Mouse (Mus musculus) hindbrain, embryonic 16.5 days (tissue): ENCODE data around the gene Gsto1. TPM values are rescaled to one million over a fixed set of nuclear protein-coding genes. Genes with fewer than 3 reads are reported as not detected.

Experiments
- ATAC-seq: fragments of 200-750 bp; cut with Nextera tagmentation; 2 replicates; pipeline ENCODE4 v1.8.0; 2017; ENCODE audit warnings: moderate TSS enrichment, moderate library complexity
- H3K27ac ChIP-seq: fragments of 300-500 bp; sonication (generic); 2 replicates; pipeline ENCODE4 v1.5.1; 2014; ENCODE audit warnings: low read depth, mild to moderate bottlenecking, control low read depth, low read length, moderate library complexity
- H3K27me3 ChIP-seq: fragments of 300-500 bp; sonication (generic); replicated peaks from 2 replicates; pipeline ENCODE4 v1.6.1; 2014; ENCODE audit warnings: low read length; ENCODE audit not compliant: control insufficient read depth, insufficient read depth
- H3K36me3 ChIP-seq: fragments of 300-500 bp; sonication (generic); 2 replicates; pipeline ENCODE4 v1.6.1; 2014; ENCODE audit warnings: mild to moderate bottlenecking, low read length, moderate library complexity, mixed read lengths; ENCODE audit not compliant: control insufficient read depth, insufficient read depth
- H3K4me1 ChIP-seq: fragments of 300-500 bp; sonication (generic); 2 replicates; pipeline ENCODE4 v1.6.1; 2014; ENCODE audit warnings: low read depth, low read length; ENCODE audit not compliant: control insufficient read depth, insufficient read depth
- H3K4me2 ChIP-seq: fragments of 300-500 bp; sonication (generic); 2 replicates; pipeline ENCODE4 v1.6.1; 2014; ENCODE audit warnings: mild to moderate bottlenecking, low read length, control low read depth, moderate library complexity
- H3K4me3 ChIP-seq: fragments of 300-500 bp; sonication (generic); 2 replicates; pipeline ENCODE4 v1.5.1; 2014; ENCODE audit warnings: mild to moderate bottlenecking, low read length, control low read depth, moderate library complexity
- H3K9ac ChIP-seq: fragments of 300-500 bp; sonication (generic); 2 replicates; pipeline ENCODE4 v1.6.1; 2014; ENCODE audit warnings: low read depth, mild to moderate bottlenecking, control low read depth, low read length, moderate library complexity
- H3K9me3 ChIP-seq: fragments of 300-500 bp; sonication (generic); 2 replicates; pipeline ENCODE4 v1.6.1; 2014; ENCODE audit warnings: mild to moderate bottlenecking, low read length, moderate library complexity; ENCODE audit not compliant: control insufficient read depth
- WGBS: fragments of 180-500 bp; shearing (Covaris S2); extraction: QIAGEN DNeasy Blood & Tissue Kit; methylation state at CpG from one replicate; pipeline ENCODE4 v1.1.7; 2014; 5-methylcytosine and 5-hydroxymethylcytosine counted together
- polyA plus RNA-seq: library from polyadenylated mRNA; unstranded; fragments of >200 nt; fragmentation: Nextera tagmentation; extraction: Ambion mirVana; gene quantifications from 2 replicates; pipeline ENCODE4 v1.2.1, GENCODE M21; 2015

Gsto1 gene
- polyA plus RNA-seq, 1 experiment from 2014 or later = 148 TPM

DNA sequence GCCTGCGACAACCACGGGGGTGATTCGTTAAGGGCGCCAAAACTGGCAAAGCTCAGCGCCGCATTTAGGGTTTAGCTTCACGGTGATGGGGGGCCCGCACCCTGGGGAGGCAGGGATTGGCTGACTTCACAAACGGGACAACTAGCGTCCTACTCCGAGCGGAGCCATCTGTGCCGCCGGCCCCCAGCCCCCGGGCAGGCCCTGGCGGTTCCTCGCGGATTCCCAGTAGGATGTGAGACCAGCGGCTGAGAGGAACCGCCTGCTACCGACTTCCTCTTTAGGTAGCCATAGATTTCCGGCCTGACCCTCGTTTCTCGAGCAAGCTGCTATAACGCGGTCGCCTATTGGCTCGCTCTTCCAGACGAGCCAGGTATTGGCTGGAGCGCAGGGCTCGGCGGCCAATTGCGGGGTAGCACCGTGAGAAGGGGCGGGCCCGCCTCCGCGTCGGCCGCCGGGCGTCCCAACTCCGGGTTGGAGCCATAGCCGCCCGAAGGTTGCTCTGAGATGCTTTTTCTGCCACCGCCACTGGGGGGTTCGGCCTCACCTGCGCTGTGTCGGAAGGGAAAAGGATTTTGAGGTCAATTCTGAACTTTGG lies 10.7 kb downstream of the Gsto1 start, which contains the start of gene Gsto2:
Gsto2 (plus strand) TSS at position 182 of the 595 bp plus-strand sequence.
- H3K27ac ChIP-seq = peak within 1 kb of the TSS; percentile 91
- H3K4me3 ChIP-seq = peak within 1 kb of the TSS; percentile 68
- 0 out of 2 replicates have a peak, but pooled peaks cover 4% of the 10 kb centered on the region for H3K36me3 ChIP-seq
- no peaks in the 10 kb centered on the region for H3K9me3 ChIP-seq
- under 1% methylated on average over 49 of the region's 49 CpGs for WGBS
- H3K4me2 ChIP-seq = peak within 1 kb of the TSS; percentile 60
- H3K4me1 ChIP-seq = peaks cover 7% of the 10 kb centered on the region
- no peaks in the 10 kb centered on the region for H3K27me3 ChIP-seq
- H3K9ac ChIP-seq = peak within 1 kb of the TSS; percentile 96
- peak; percentile 100 for ATAC-seq

GRCm38 (mm10) chr19:47867628-47868175 lies 12.9 kb downstream of the Gsto1 start:
- ATAC-seq = no peak
- Histone ChIP-seq H3K27me3 (no peaks in the 10 kb centered on the region), H3K4me3 (no peak overlapping the region), H3K9ac (no peak overlapping the region), H3K36me3 (no peaks in the 10 kb centered on the region), H3K27ac (no peak overlapping the region), H3K4me1 (peaks cover 7% of the 10 kb centered on the region), H3K4me2 (no peak overlapping the region), H3K9me3 (no peaks in the 10 kb centered on the region)
- 70% methylated on average over 4 of the region's 4 CpGs for WGBS

- 77% methylated on average over 4 of the region's 4 CpGs for WGBS
- no peaks in the 10 kb centered on the region for H3K36me3 ChIP-seq
- peaks cover 7% of the 10 kb centered on the region for H3K4me1 ChIP-seq
- no peaks in the 10 kb centered on the region for H3K27me3 ChIP-seq
- H3K27ac ChIP-seq = no peak overlapping the region
- no peak for ATAC-seq
- H3K9me3 ChIP-seq = no peaks in the 10 kb centered on the region
- H3K9ac ChIP-seq = no peak overlapping the region
- H3K4me2 ChIP-seq = no peak overlapping the region
- no peak overlapping the region for H3K4me3 ChIP-seq
Measured at GRCm38 (mm10) chr19:47868951-47869350, 14.2 kb downstream of the Gsto1 start.

- no peaks in the 10 kb centered on the region for H3K9me3 ChIP-seq
- no peak overlapping the region for H3K9ac ChIP-seq
- H3K4me2 ChIP-seq = no peak overlapping the region
- no peaks in the 10 kb centered on the region for H3K27me3 ChIP-seq
- H3K4me1 ChIP-seq = peaks cover 7% of the 10 kb centered on the region
- no peaks in the 10 kb centered on the region for H3K36me3 ChIP-seq
- WGBS = 72% methylated on average over 3 of the region's 3 CpGs
- H3K27ac ChIP-seq = no peak overlapping the region
- H3K4me3 ChIP-seq = no peak overlapping the region
- no peak for ATAC-seq
Measured at GRCm38 (mm10) chr19:47869516-47869915, 14.7 kb downstream of the Gsto1 start.

DNA sequence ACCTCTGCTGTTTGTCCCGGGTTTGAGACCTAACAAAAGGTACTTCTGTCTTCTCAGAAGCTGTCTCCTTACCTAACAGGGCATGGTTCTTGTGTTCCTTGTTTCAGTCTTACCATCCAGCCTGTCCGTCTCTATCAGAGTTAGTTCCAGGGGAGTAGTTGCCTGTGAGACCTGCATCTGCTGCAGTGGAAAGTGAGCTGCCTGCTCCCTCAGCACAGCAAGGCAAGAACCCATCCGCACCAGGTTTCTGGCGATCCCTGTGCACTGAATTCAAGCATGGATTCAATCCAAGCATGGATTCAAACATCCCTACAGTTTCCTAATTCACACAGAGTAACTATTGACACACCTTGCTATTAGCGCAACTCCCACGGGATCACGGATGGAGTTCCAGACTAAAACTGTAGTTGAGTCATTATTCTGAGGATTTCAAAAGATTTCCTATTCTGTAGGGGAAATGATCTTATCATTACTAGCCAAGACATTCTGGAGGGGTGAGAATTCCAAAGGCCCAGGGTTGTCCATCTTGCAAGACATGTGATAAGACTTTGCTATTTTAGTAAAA lies 15.4 kb downstream of the Gsto1 start:
- no peak overlapping the region for H3K4me2 ChIP-seq
- no peaks in the 10 kb centered on the region for H3K27me3 ChIP-seq
- 71% methylated on average over 7 of the region's 7 CpGs for WGBS
- no peaks in the 10 kb centered on the region for H3K36me3 ChIP-seq
- peaks cover 3% of the 10 kb centered on the region; the same call in 1 of the 2 replicates for H3K4me1 ChIP-seq
- no peak overlapping the region for H3K4me3 ChIP-seq
- H3K9ac ChIP-seq = no peak overlapping the region
- no peak overlapping the region for H3K27ac ChIP-seq
- no peaks in the 10 kb centered on the region for H3K9me3 ChIP-seq
- ATAC-seq = no peak

DNA sequence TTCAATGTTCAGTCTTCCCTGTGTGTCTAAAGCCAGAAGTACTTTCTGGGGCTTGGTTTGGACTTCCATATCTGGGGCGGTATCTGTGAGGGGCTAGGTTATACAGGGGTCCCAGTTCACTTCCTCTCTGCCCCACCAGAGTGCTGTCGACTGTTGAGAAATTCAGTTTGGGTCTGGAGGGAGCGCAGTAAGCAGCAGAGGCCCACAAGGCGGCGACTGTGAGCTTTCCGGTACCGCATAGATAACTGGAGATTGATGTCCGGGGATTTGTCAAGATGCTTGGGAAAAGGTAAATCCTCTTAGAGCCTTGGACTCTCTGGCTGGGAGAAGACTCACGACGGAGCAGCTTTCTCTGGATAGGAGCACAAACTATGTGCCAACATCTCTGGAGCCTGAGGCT lies 16.7 kb downstream of the Gsto1 start:
- no peaks in the 10 kb centered on the region for H3K4me1 ChIP-seq
- H3K9ac ChIP-seq = no peak overlapping the region
- H3K27me3 ChIP-seq = no peaks in the 10 kb centered on the region
- H3K9me3 ChIP-seq = no peaks in the 10 kb centered on the region
- ATAC-seq = no peak
- 28% methylated on average over 10 of the region's 10 CpGs for WGBS
- H3K4me3 ChIP-seq = no peak overlapping the region
- H3K27ac ChIP-seq = no peak overlapping the region
- H3K4me2 ChIP-seq = no peak overlapping the region
- no peaks in the 10 kb centered on the region for H3K36me3 ChIP-seq

DNA sequence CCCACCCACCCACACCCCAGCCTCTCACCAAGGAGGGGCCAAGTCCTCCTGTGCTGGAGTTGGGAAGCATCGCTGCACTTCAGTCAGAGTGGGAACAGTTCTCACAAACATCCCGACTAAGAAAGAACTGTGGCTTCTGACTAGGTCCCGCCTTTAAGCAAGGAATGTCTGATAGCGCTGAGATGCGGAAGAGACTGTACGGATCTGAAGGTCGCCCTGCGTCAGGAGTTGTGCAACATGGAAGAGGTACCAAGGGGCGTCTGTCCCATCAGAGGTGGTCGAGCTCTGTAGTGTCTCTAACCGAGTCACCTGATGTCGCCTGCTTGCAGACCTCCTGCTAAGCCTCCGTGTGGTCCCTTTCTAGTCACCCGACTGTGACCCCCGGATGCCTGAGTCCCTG lies 21.5 kb downstream of the Gsto1 start:
- no peaks in the 10 kb centered on the region for H3K4me1 ChIP-seq
- no peak overlapping the region for H3K4me2 ChIP-seq
- no peak overlapping the region for H3K4me3 ChIP-seq
- H3K9ac ChIP-seq = no peak overlapping the region
- no peak overlapping the region for H3K27ac ChIP-seq
- WGBS = 79% methylated on average over 15 of the region's 15 CpGs
- H3K9me3 ChIP-seq = no peaks in the 10 kb centered on the region
- H3K36me3 ChIP-seq = no peaks in the 10 kb centered on the region
- ATAC-seq = no peak
- no peaks in the 10 kb centered on the region for H3K27me3 ChIP-seq

GRCm38 (mm10) chr19:47881538-47881937 lies 26.8 kb downstream of the Gsto1 start:
- Histone ChIP-seq H3K27me3 (no peaks in the 10 kb centered on the region), H3K9me3 (no peaks in the 10 kb centered on the region), H3K9ac (no peak overlapping the region), H3K36me3 (no peaks in the 10 kb centered on the region), H3K4me3 (no peak overlapping the region), H3K27ac (no peak overlapping the region), H3K4me2 (no peak overlapping the region), H3K4me1 (no peaks in the 10 kb centered on the region)
- ATAC-seq = no peak
- WGBS = 89% methylated on average over 7 of the region's 7 CpGs

DNA sequence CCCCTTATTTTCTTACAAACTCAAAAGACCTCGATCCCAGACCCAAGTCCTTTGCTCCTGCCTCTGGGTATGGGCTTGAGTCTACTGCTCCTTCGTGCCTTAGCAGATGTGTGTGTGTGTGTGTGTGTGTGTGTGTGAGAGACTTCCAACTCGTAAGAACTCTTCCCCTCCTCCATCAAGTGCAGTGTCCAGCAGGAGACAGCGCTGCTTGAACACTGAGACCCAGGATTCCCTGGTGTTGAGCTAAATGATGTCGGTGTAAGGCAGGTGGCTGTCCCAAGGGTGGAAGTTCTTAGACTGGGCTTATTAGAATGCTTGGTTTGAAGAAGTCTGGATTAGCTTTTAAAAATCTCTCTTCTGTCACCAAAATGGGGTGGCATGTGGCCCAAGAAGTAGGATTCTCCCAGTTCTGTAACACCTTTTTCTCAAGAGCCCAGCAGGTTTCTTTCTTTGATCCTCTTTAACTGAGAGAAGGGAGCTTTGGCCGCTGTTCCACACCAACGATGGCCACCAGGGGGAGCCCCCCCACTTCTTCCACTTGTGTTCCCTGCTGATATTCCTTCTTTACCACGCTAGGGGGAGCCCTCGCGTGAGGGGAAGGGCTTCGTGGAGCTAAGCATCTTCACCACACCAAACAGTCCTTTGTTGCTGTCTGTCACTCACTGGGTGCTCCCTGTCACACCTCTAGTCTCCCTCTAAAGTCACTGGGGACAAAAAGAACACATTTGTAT lies 27.5 kb downstream of the Gsto1 start:
- Histone ChIP-seq H3K27ac (no peak overlapping the region), H3K36me3 (no peaks in the 10 kb centered on the region), H3K4me3 (no peak overlapping the region), H3K4me1 (no peaks in the 10 kb centered on the region), H3K4me2 (no peak overlapping the region), H3K9me3 (no peaks in the 10 kb centered on the region), H3K27me3 (no peaks in the 10 kb centered on the region), H3K9ac (no peak overlapping the region)
- 26% methylated on average over 11 of the region's 11 CpGs for WGBS
- ATAC-seq = peak; percentile 73
